Mouse (Mus musculus): Measurements from ENCODE around the gene Trim69. TPM values are rescaled to one million over a fixed set of nuclear protein-coding genes. Genes with fewer than 3 reads are reported as not detected.

Gene Trim69
- polyA plus RNA-seq (2015; fragmentation: Nextera tagmentation; extraction: Ambion mirVana), result not detected in 2 replicates

DNA sequence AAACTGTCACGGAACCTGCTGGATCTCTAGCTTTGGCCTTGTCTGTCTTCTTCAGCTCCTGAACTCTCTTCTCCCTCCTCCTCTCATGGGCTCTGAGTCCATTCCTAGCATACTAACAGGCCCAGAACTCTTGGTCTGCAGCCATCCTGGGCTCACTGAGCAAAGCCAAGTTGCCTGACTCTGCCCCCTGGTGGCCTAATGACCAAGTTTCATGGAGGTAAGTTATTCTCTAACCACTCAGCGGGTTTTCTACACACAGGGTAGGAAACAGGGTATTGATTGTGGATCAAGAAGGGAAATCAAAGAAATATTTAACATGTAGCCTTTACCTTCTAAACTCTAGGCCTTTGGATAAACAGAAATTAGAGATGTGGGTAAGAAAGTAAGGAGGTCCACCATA, at the start of gene Trim69:
Gene Trim69 (plus strand): TSS at position 21 of the 400 bp plus-strand sequence.

DNA sequence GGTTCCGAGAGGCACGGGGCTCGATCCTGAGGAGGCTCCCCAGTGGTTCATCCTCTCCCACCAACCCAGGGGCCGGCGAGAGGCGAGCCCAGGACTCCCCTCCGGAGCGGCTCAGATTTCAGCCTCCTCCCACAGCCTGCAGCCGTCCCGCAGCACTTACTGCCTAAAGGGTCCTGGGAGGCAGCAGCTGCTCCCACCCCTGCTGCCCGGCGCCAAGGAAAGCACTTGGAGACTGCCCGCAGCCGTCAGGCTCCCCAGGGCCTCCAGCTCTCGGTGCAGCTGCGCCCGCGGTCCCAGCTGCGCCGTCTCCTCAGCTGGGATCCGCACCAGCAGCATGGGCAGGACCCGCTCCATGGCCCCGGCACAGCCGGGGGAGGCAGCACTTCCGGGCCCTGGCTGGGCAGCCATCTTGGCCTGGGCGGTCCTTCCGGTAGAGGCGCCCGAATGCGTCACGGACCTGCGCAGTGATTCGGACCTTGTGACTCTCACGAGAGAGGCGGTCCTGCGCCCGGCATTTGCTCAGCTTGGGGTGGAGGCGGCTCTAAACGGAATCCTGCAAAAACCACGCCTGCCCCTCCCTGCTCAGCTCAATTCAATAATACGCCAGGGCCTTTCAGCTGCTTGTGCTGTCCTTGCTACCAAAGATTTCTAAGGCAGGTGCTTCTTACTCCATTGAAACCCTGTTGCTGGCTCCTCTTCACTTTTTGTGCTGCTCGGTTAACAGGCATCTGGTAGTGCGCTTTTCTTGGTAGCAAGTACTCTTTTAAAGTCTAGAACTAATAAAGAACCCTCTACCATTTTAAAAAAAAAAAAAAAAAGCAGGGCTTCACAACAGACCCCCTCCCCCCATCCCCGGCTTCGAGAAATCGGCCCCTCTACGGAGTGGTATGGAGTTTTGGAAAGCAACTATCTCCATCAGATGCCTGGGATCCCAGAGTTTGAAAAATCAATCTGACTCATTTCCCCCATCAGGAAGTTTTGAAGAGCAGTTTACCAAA, 42.2 kb upstream of the Trim69 start, which contains the start of gene Spg11:
Gene Spg11 (minus strand): TSS at position 426 of the 998 bp plus-strand sequence.

DNA sequence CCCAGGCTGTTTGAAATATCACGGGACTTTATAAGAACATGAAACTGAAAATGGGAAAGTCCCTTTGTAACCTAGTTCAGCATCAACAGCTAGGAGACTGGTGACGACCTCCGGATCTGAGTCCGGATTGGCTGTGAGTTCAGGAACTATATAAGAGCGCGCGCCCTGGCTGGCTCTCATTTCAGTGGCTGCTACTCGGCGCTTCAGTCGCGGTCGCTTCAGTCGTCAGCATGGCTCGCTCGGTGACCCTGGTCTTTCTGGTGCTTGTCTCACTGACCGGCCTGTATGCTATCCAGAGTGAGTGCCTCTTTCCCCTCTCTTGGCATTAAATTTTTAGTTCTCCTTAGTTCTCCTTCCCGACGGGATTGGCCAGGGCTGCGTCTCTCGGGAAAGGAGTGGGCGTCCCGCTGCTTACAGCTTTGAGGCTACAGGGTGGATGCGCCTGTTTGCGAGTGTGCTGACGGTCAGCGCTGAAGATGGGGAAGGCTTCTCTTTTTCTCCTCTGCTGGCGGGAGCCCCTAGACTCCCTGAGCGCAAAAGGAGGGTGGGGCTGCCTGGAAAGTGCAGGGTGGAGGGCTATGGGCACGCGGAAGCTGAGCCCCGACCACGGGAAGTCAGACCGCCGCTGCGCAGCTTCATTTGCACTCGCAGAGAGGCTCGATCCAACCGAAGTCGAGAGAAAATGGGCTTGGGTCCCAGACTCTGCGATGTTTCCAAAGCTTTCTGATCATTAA, 12.8 kb upstream of the Trim69 start, which contains the start of gene B2m:
Gene B2m (plus strand): TSS at position 179 of the 734 bp plus-strand sequence.

DNA sequence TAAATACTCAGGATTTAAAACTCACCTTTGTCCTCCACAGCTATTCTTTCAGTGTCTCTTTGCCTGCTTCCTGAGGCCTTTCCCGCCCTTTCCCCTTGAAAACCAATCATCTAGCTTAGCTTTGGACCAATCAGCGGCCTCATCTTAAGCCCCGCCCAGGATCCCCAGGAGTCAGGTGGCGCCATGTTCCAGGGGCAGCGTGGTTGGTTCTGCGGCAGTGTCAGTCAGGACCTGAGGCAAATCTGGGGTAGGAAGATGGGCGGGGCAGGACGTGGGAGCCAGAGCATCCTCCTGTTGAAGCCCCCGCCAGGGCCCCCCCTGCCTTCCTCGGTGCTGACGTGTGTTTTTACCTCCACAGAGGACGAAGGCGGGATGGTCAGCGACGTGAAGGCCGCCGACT, 25.6 kb downstream of the Trim69 start, which contains the start of the genes Patl2 and Terb2:
Gene Patl2 (minus strand): TSS at position 84 of the 400 bp plus-strand sequence.
Gene Terb2 (plus strand): TSS at position 167 of the 400 bp plus-strand sequence.

Other genes with a start within 250 kb of the Trim69 start
- 26.0 and 28.9 TPM in 2 replicates for gene Ctdspl2, start 204.7 kb upstream of the Trim69 start, polyA plus RNA-seq (2015; fragmentation: Nextera tagmentation; extraction: Ambion mirVana)
- gene Mageb3, start 204.6 kb upstream of the Trim69 start, polyA plus RNA-seq (2015; fragmentation: Nextera tagmentation; extraction: Ambion mirVana), result 0.25 and 0.34 TPM in 2 replicates
- 13.6 and 13.7 TPM in 2 replicates for gene Eif3j1, start 132.2 kb upstream of the Trim69 start, polyA plus RNA-seq (2015; fragmentation: Nextera tagmentation; extraction: Ambion mirVana)
- gene Spg11, start 42.3 kb upstream of the Trim69 start, polyA plus RNA-seq (2015; fragmentation: Nextera tagmentation; extraction: Ambion mirVana), result 4.3 and 5.4 TPM in 2 replicates
- gene B2m, start 13.0 kb upstream of the Trim69 start, polyA plus RNA-seq (2015; fragmentation: Nextera tagmentation; extraction: Ambion mirVana), result 208 and 236 TPM in 2 replicates
- gene Patl2, start 25.5 kb downstream of the Trim69 start, polyA plus RNA-seq (2015; fragmentation: Nextera tagmentation; extraction: Ambion mirVana), result 0.08 TPM in 1 of 2 replicates, not detected in the other
- not detected in 2 replicates for gene Terb2, start 25.6 kb downstream of the Trim69 start, polyA plus RNA-seq (2015; fragmentation: Nextera tagmentation; extraction: Ambion mirVana)
- 25.7 and 26.1 TPM in 2 replicates for gene Sord, start 74.0 kb downstream of the Trim69 start, polyA plus RNA-seq (2015; fragmentation: Nextera tagmentation; extraction: Ambion mirVana)
- 0.04 and 0.12 TPM in 2 replicates for gene Duox2, start 137.7 kb downstream of the Trim69 start, polyA plus RNA-seq (2015; fragmentation: Nextera tagmentation; extraction: Ambion mirVana)
- 0.45 and 0.84 TPM in 2 replicates for gene Duoxa2, start 138.2 kb downstream of the Trim69 start, polyA plus RNA-seq (2015; fragmentation: Nextera tagmentation; extraction: Ambion mirVana)
- gene Duoxa1, start 153.0 kb downstream of the Trim69 start, polyA plus RNA-seq (2015; fragmentation: Nextera tagmentation; extraction: Ambion mirVana), result 0.13 and 0.25 TPM in 2 replicates
- gene Duox1, start 155.0 kb downstream of the Trim69 start, polyA plus RNA-seq (2015; fragmentation: Nextera tagmentation; extraction: Ambion mirVana), result 0.15 and 0.24 TPM in 2 replicates
- 11.9 and 15.4 TPM in 2 replicates for gene Shf, start 208.5 kb downstream of the Trim69 start, polyA plus RNA-seq (2015; fragmentation: Nextera tagmentation; extraction: Ambion mirVana)